ENCODE assay signal across 10 mouse cellular contexts in the genomic region with DNA sequence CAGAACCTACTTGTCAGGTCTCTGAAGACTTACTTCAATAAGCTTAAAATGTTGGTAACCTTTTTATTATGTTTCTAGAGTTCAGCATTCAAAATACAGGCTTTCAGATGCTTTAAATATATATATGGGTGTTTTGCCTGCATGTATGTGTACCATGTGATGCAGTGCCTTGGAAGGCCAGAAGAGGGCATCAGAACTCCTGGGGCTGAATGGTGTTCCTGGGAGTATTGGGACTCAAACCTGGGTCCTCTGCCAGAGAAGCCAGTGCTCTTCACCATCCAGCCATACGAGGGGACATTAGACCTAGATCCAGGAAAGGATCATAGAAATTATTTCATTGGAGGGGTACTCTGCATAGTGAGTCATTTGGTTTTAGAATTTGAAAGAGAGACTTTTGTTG. TPM values are rescaled to one million over a fixed set of nuclear protein-coding genes. Genes with fewer than 3 reads are reported as not detected.
DNase-seq lines count a peak whose midpoint lies in the region; ATAC-seq and TF ChIP-seq lines count a peak whose summit lies in the region.
"Had no signal": no experiment of that assay in that cellular context is flagged by ENCODE, and none has a peak within 500 bp of the region (broad histone marks: within the 10 kb centered on the region; RNA-seq: fewer than 3 reads in every experiment).

No protein-coding gene starts in this region.

- no peaks in the 10 kb centered on the region for H3K9me3 ChIP-seq in liver, embryonic 12.5 days (replicated peaks)
- H3K9me3 ChIP-seq in intestine, postnatal 0 days (ENCODE audit: control insufficient read depth): no peaks in the 10 kb centered on the region
- no peaks in the 10 kb centered on the region for H3K9me3 ChIP-seq in stomach, postnatal 0 days (ENCODE audit: control insufficient read depth, low read length)
- H3K9me3 ChIP-seq: megakaryocyte, embryonic 14.5 days had no signal

- peak; percentile 34 for DNase-seq in adrenal gland, postnatal 14 days
- no peak for DNase-seq in adrenal gland, postnatal 36 days
- no peak for DNase-seq in liver, adult 2 months (ENCODE audit: extremely low read depth, low read depth, low spot score)
- no peak for DNase-seq in stomach, postnatal 0 days (ENCODE audit: low spot score)
- DNase-seq in cerebellum, adult 8-10 months: no peak
- DNase-seq in neural tube, embryonic 10.5 days (ENCODE audit: extremely low spot score, low spot score): no peak
- DNase-seq: right cerebral cortex, postnatal 14 days had no signal

- H3K27me3 ChIP-seq in liver, adult 2 months (ENCODE audit: control insufficient read depth, insufficient read depth, low read length): no peaks in the 10 kb centered on the region
- no peaks in the 10 kb centered on the region for H3K27me3 ChIP-seq in liver, embryonic 12.5 days (replicated peaks)
- H3K27me3 ChIP-seq in intestine, postnatal 0 days (replicated peaks; ENCODE audit: control insufficient read depth, insufficient read depth, low read length): no peaks in the 10 kb centered on the region
- no peaks in the 10 kb centered on the region for H3K27me3 ChIP-seq in stomach, postnatal 0 days (ENCODE audit: control insufficient read depth, insufficient read depth, low read length)
- H3K27me3 ChIP-seq: megakaryocyte, embryonic 14.5 days had no signal

- no peak overlapping the region for H3K4me3 ChIP-seq in liver, adult 2 months (ENCODE audit: insufficient read depth, low read depth, low read length)
- no peak overlapping the region for H3K4me3 ChIP-seq in liver, embryonic 12.5 days
- no peak overlapping the region for H3K4me3 ChIP-seq in intestine, postnatal 0 days (ENCODE audit: low read depth, low read length)
- H3K4me3 ChIP-seq in stomach, postnatal 0 days (ENCODE audit: low read depth, low read length): no peak overlapping the region
- H3K4me3 ChIP-seq: megakaryocyte, embryonic 14.5 days had no signal

- TF ChIP-seq CTCF in liver, adult 2 months (IDR thresholded peaks at IDR 0.05; ENCODE audit: low read depth, low read length): peak; percentile 61
- peak; percentile 67 for TF ChIP-seq CTCF in intestine, postnatal 0 days (IDR thresholded peaks at IDR 0.05; ENCODE audit: low read depth)
- peak; percentile 57 for TF ChIP-seq CTCF in stomach, postnatal 0 days (IDR thresholded peaks at IDR 0.05; ENCODE audit: low read depth)

- no peak for TF ChIP-seq EP300 in stomach, postnatal 0 days (optimal IDR thresholded peaks at IDR 0.05)

- peaks cover 58% of the 10 kb centered on the region for H3K79me2 ChIP-seq in liver, adult 2 months (ENCODE audit: control insufficient read depth, insufficient read depth, low read length)

- TF ChIP-seq POLR2A in liver, adult 2 months (IDR thresholded peaks at IDR 0.05; ENCODE audit: extremely low read depth, insufficient read depth, low read length): no peak

- no peak for ATAC-seq in liver, embryonic 12.5 days
- no peak for ATAC-seq in intestine, postnatal 0 days
- ATAC-seq in stomach, postnatal 0 days (ENCODE audit: low FRiP score, low TSS enrichment): no peak

- peaks cover 39% of the 10 kb centered on the region for H3K36me3 ChIP-seq in liver, adult 2 months (ENCODE audit: control insufficient read depth, insufficient read depth, low read length)
- H3K36me3 ChIP-seq in liver, embryonic 12.5 days: peaks cover 48% of the 10 kb centered on the region
- H3K36me3 ChIP-seq in intestine, postnatal 0 days (ENCODE audit: control insufficient read depth, insufficient read depth): peaks cover 35% of the 10 kb centered on the region
- peaks cover 11% of the 10 kb centered on the region; the same call in 1 of the 2 replicates for H3K36me3 ChIP-seq in stomach, postnatal 0 days (ENCODE audit: control insufficient read depth, insufficient read depth, low read length)

- H3K9ac ChIP-seq in liver, adult 2 months (ENCODE audit: low read depth, low read length): no peak overlapping the region
- no peak overlapping the region for H3K9ac ChIP-seq in liver, embryonic 12.5 days
- no peak overlapping the region for H3K9ac ChIP-seq in intestine, postnatal 0 days (ENCODE audit: low read depth, low read length)
- H3K9ac ChIP-seq in stomach, postnatal 0 days (ENCODE audit: low read length): no peak overlapping the region

- H3K4me1 ChIP-seq in liver, adult 2 months (ENCODE audit: control insufficient read depth, insufficient read depth, low read length): peaks cover 29% of the 10 kb centered on the region
- H3K4me1 ChIP-seq in liver, embryonic 12.5 days: peaks cover 32% of the 10 kb centered on the region
- H3K4me1 ChIP-seq in intestine, postnatal 0 days (replicated peaks; ENCODE audit: control insufficient read depth, insufficient read depth, low read length): no peaks in the 10 kb centered on the region
- no peaks in the 10 kb centered on the region for H3K4me1 ChIP-seq in stomach, postnatal 0 days (replicated peaks; ENCODE audit: control insufficient read depth, insufficient read depth)

- no peak overlapping the region for H3K27ac ChIP-seq in liver, adult 2 months (replicated peaks; ENCODE audit: insufficient read depth, low read depth, low read length)
- H3K27ac ChIP-seq in liver, embryonic 12.5 days: no peak overlapping the region
- no peak overlapping the region for H3K27ac ChIP-seq in intestine, postnatal 0 days (ENCODE audit: low read depth, low read length)
- no peak overlapping the region for H3K27ac ChIP-seq in stomach, postnatal 0 days (replicated peaks)

- H3K4me2 ChIP-seq in liver, embryonic 12.5 days: no peak overlapping the region
- H3K4me2 ChIP-seq in intestine, postnatal 0 days (replicated peaks; ENCODE audit: low read depth): no peak overlapping the region
- H3K4me2 ChIP-seq in stomach, postnatal 0 days (replicated peaks; ENCODE audit: low read depth): no peak overlapping the region

- 97% methylated on average over 1 of the region's 1 CpGs for WGBS in liver, adult 2 months
- 94% methylated on average over 1 of the region's 1 CpGs for WGBS in liver, embryonic 12.5 days (ENCODE audit: insufficient replicate concordance)
- WGBS in intestine, postnatal 0 days: 96% methylated on average over 1 of the region's 1 CpGs
- 100% methylated on average over 1 of the region's 1 CpGs for WGBS in stomach, postnatal 0 days

RNA-seq across cellular contexts. Expression of a gene that starts 13.5 kb away (rescaled TPM):
- 146 and 165 TPM in 2 replicates for total RNA-seq in adrenal gland, postnatal 14 days (2021)
- 100 to 1,000 TPM; 173 to 176 TPM for total RNA-seq in adrenal gland, postnatal 36 days (2021)
- total RNA-seq in liver, adult 2 months (2014; rRNA removed): 93.4 and 99.1 TPM in 2 replicates
- polyA plus RNA-seq in liver, adult 2 months (2012; rRNA removed): 48.5 and 50.4 TPM in 2 replicates
- polyA plus RNA-seq in liver, embryonic 12.5 days (2016; fragmentation: Nextera tagmentation; extraction: Ambion mirVana): 130 and 132 TPM in 2 replicates
- 761 and 762 TPM in 2 replicates for polyA plus RNA-seq in intestine, postnatal 0 days (2015; fragmentation: Nextera tagmentation; extraction: Ambion mirVana)
- polyA plus RNA-seq in stomach, postnatal 0 days (2015; fragmentation: Nextera tagmentation; extraction: Ambion mirVana): 287 and 295 TPM in 2 replicates

RNA-seq across cellular contexts. Expression of a gene that starts 34.5 kb away (rescaled TPM):
- total RNA-seq in adrenal gland, postnatal 14 days (2021): 31.1 and 32.2 TPM in 2 replicates
- total RNA-seq in adrenal gland, postnatal 36 days (2021): 10 to 100 TPM; 18.6 to 24.1 TPM
- 5.8 and 7.6 TPM in 2 replicates for total RNA-seq in liver, adult 2 months (2014; rRNA removed)
- 7.3 and 7.8 TPM in 2 replicates for polyA plus RNA-seq in liver, adult 2 months (2012; rRNA removed)
- polyA plus RNA-seq in liver, embryonic 12.5 days (2016; fragmentation: Nextera tagmentation; extraction: Ambion mirVana): 14.3 and 15.1 TPM in 2 replicates
- 6.3 and 6.5 TPM in 2 replicates for polyA plus RNA-seq in intestine, postnatal 0 days (2015; fragmentation: Nextera tagmentation; extraction: Ambion mirVana)
- polyA plus RNA-seq in stomach, postnatal 0 days (2015; fragmentation: Nextera tagmentation; extraction: Ambion mirVana): 8.4 and 8.6 TPM in 2 replicates
